Mouse (Mus musculus): ENCODE measurements around the gene Snapc5. TPM values are rescaled to one million over a fixed set of nuclear protein-coding genes. Genes with fewer than 3 reads are reported as not detected.

Snapc5 gene
- total and polyA plus RNA-seq, 3 experiments, result 16.7 to 38.2 (median 24.9) TPM

- no peak for DNase-seq (ENCODE audit: extremely low read depth)
- Histone ChIP-seq H3K36me3 (replicated peaks in 1 of 2; ENCODE audit: control insufficient read depth in 1 of 2, insufficient read depth in 1 of 2, low read length in 1 of 2) (peaks cover 7 to 59% of the 10 kb centered on the region in 2 experiments), H3K4me1 (ENCODE audit: control insufficient read depth in 1 of 2, insufficient read depth in 2 of 2) (peaks cover 0 to 37% of the 10 kb centered on the region in 2 experiments; a peak in 2 of 4 replicates), H3K4me2 (ENCODE audit: insufficient read depth, low read depth, poor library complexity, severe bottlenecking) (no peak overlapping the region), H3K27ac (ENCODE audit: insufficient read depth, low read depth) (no peak overlapping the region), H3K27me3 (replicated peaks) (no peaks in the 10 kb centered on the region), H3K9me3 (replicated peaks; ENCODE audit: low read length) (no peaks in the 10 kb centered on the region), H3K9ac (ENCODE audit: insufficient read depth, low read depth) (no peak overlapping the region), H3K4me3 (replicated peaks in 1 of 3; ENCODE audit: low read depth in 2 of 3, low read length in 2 of 3, poor library complexity in 1 of 3) (no peak overlapping the region), H3K79me2 (replicated peaks; ENCODE audit: control insufficient read depth, extremely low read depth, insufficient read depth, poor library complexity, severe bottlenecking) (no peaks in the 10 kb centered on the region)
- dilution Hi-C loops (cut with MboI; ENCODE audit: extremely low pct_ligation_motif_present, extremely low pct_unique_long_range_greater_than_20kb, low sequenced_read_pairs), result no loop called here
- in situ Hi-C loops (cut with MboI; ENCODE audit: low pct_ligation_motif_present, low pct_unique_long_range_greater_than_20kb, low sequenced_read_pairs), result no loop called here
- TF ChIP-seq MAFK (IDR thresholded peaks at IDR 0.05; ENCODE audit: insufficient replicate concordance, low read length) (no peak), HCFC1 (IDR thresholded peaks at IDR 0.05; ENCODE audit: low read depth, low read length) (no peak), NRF1 (IDR thresholded peaks at IDR 0.05; ENCODE audit: low read depth, low read length) (no peak), CHD1 (IDR thresholded peaks at IDR 0.05; ENCODE audit: low read depth, low read length) (no peak), MXI1 (IDR thresholded peaks at IDR 0.05; ENCODE audit: low read depth, low read length) (no peak), BHLHE40 (IDR thresholded peaks at IDR 0.05; ENCODE audit: low read depth, low read length) (no peak), USF1 (IDR thresholded peaks at IDR 0.05; ENCODE audit: low read depth, low read length) (no peak), CTCF (conservative IDR thresholded peaks at IDR 0.05 in 1 of 2, IDR thresholded peaks at IDR 0.05 in 1 of 2; ENCODE audit: low read depth in 2 of 2, low read length in 2 of 2) (no peak), GABPA (IDR thresholded peaks at IDR 0.05; ENCODE audit: insufficient replicate concordance, low read depth, low read length) (no peak), ZMIZ1 (IDR thresholded peaks at IDR 0.05; ENCODE audit: low read depth, low read length) (no peak)
Measured at GRCm38 (mm10) chr9:64231171-64231570, 52.1 kb downstream of the Snapc5 start.

GRCm38 (mm10) chr9:64231674-64232073 lies 52.6 kb downstream of the Snapc5 start:
- in situ Hi-C loops (cut with MboI; ENCODE audit: low pct_ligation_motif_present, low pct_unique_long_range_greater_than_20kb, low sequenced_read_pairs) (no loop called here), dilution Hi-C loops (cut with MboI; ENCODE audit: extremely low pct_ligation_motif_present, extremely low pct_unique_long_range_greater_than_20kb, low sequenced_read_pairs) (no loop called here)
- Histone ChIP-seq H3K27ac (ENCODE audit: insufficient read depth, low read depth) (no peak overlapping the region), H3K79me2 (replicated peaks; ENCODE audit: control insufficient read depth, extremely low read depth, insufficient read depth, poor library complexity, severe bottlenecking) (no peaks in the 10 kb centered on the region), H3K9ac (ENCODE audit: insufficient read depth, low read depth) (no peak overlapping the region), H3K9me3 (replicated peaks; ENCODE audit: low read length) (no peaks in the 10 kb centered on the region), H3K4me1 (ENCODE audit: control insufficient read depth in 1 of 2, insufficient read depth in 2 of 2) (peaks cover 0 to 34% of the 10 kb centered on the region in 2 experiments; a peak in 2 of 4 replicates), H3K27me3 (replicated peaks) (no peaks in the 10 kb centered on the region), H3K4me3 (replicated peaks in 1 of 3; ENCODE audit: low read depth in 2 of 3, low read length in 2 of 3, poor library complexity in 1 of 3) (no peak overlapping the region), H3K36me3 (replicated peaks in 1 of 2; ENCODE audit: control insufficient read depth in 1 of 2, insufficient read depth in 1 of 2, low read length in 1 of 2) (peaks cover 9 to 62% of the 10 kb centered on the region in 2 experiments), H3K4me2 (ENCODE audit: insufficient read depth, low read depth, poor library complexity, severe bottlenecking) (no peak overlapping the region)
- DNase-seq (ENCODE audit: extremely low read depth), result no peak
- no peak for TF ChIP-seq ZMIZ1 (IDR thresholded peaks at IDR 0.05; ENCODE audit: low read depth, low read length)
- TF ChIP-seq MAZ (IDR thresholded peaks at IDR 0.05; ENCODE audit: low read depth, low read length), result no peak
- TF ChIP-seq PAX5 (IDR thresholded peaks at IDR 0.05; ENCODE audit: low read length), result no peak
- no peak for TF ChIP-seq SIN3A (IDR thresholded peaks at IDR 0.05; ENCODE audit: low read length)
- TF ChIP-seq E2F4 (IDR thresholded peaks at IDR 0.05; ENCODE audit: insufficient replicate concordance, low read depth, low read length), result no peak
- TF ChIP-seq POLR2AphosphoS2 (IDR thresholded peaks at IDR 0.05; ENCODE audit: low read depth, low read length), result no peak
- no peak for TF ChIP-seq BHLHE40 (IDR thresholded peaks at IDR 0.05; ENCODE audit: low read depth, low read length)
- no peak for TF ChIP-seq JUN (IDR thresholded peaks at IDR 0.05; ENCODE audit: insufficient read depth, low read depth, low read length)
- TF ChIP-seq RCOR1 (conservative IDR thresholded peaks at IDR 0.05; ENCODE audit: low read depth, low read length), result no peak
- TF ChIP-seq ZNF384 (IDR thresholded peaks at IDR 0.05; ENCODE audit: low read depth, low read length), result no peak
- TF ChIP-seq ELF1 (IDR thresholded peaks at IDR 0.05; ENCODE audit: low read depth, low read length), result no peak
- no peak for TF ChIP-seq USF1 (IDR thresholded peaks at IDR 0.05; ENCODE audit: low read depth, low read length)
- no peak for TF ChIP-seq NELFE (IDR thresholded peaks at IDR 0.05; ENCODE audit: low read depth, low read length)
- TF ChIP-seq MAX (IDR thresholded peaks at IDR 0.05; ENCODE audit: low read length), result no peak
- TF ChIP-seq USF2 (conservative IDR thresholded peaks at IDR 0.05; ENCODE audit: low read depth, low read length), result no peak
- no peak for TF ChIP-seq MYC (IDR thresholded peaks at IDR 0.05; ENCODE audit: low read depth, low read length)
- TF ChIP-seq MAFK (IDR thresholded peaks at IDR 0.05; ENCODE audit: insufficient replicate concordance, low read length), result no peak
- no peak for TF ChIP-seq ZC3H11A (IDR thresholded peaks at IDR 0.05; ENCODE audit: low read depth, low read length)
- TF ChIP-seq HCFC1 (IDR thresholded peaks at IDR 0.05; ENCODE audit: low read depth, low read length), result no peak
- TF ChIP-seq MXI1 (IDR thresholded peaks at IDR 0.05; ENCODE audit: low read depth, low read length), result no peak
